Mouse (Mus musculus): ENCODE data around the gene Cenpv. TPM values are rescaled to one million over a fixed set of nuclear protein-coding genes. Genes with fewer than 3 reads are reported as not detected.

Cenpv gene
- polyA plus RNA-seq (2015; fragmentation: Nextera tagmentation; extraction: Ambion mirVana) = 14.2 and 15.9 TPM in 2 replicates

- Histone ChIP-seq H3K27me3 (peaks cover 10% of the 10 kb centered on the region; the same call in 1 of the 2 replicates), H3K36me3 (no peaks in the 10 kb centered on the region), H3K9ac (peak within 1 kb of the TSS; percentile 75), H3K9me3 (no peaks in the 10 kb centered on the region), H3K27ac (peak within 1 kb of the TSS; percentile 38; the same call in 1 of the 2 replicates), H3K4me2 (peak within 1 kb of the TSS; percentile 94), H3K4me3 (peak within 1 kb of the TSS; percentile 72), H3K4me1 (peaks cover 11% of the 10 kb centered on the region)
- 4% methylated on average over 57 of the region's 57 CpGs for WGBS
- ATAC-seq (ENCODE audit: insufficient number of reproducible peaks, low FRiP score, low TSS enrichment, low read depth) = peak; percentile 73; the same call in 1 of the 2 replicates
Observed at GRCm38 (mm10) chr11:62539089-62539890, at the start of gene Cenpv. TSS of gene Cenpv (minus strand) at chr11:62539261.

- Histone ChIP-seq H3K9me3 (no peaks in the 10 kb centered on the region), H3K4me2 (no peak overlapping the region), H3K27ac (no peak overlapping the region), H3K36me3 (no peaks in the 10 kb centered on the region), H3K4me1 (peaks cover 2% of the 10 kb centered on the region; the same call in 1 of the 2 replicates), H3K27me3 (no peaks in the 10 kb centered on the region), H3K9ac (no peak overlapping the region), H3K4me3 (no peak overlapping the region)
- ATAC-seq (ENCODE audit: insufficient number of reproducible peaks, low FRiP score, low TSS enrichment, low read depth) = no peak
- WGBS = 87% methylated on average over 5 of the region's 5 CpGs
Observed at GRCm38 (mm10) chr11:62587034-62587433, 48.0 kb upstream of the Cenpv start.

- Histone ChIP-seq H3K9me3 (no peaks in the 10 kb centered on the region), H3K4me1 (no peaks in the 10 kb centered on the region), H3K27me3 (no peaks in the 10 kb centered on the region), H3K27ac (no peak overlapping the region), H3K9ac (no peak overlapping the region), H3K36me3 (no peaks in the 10 kb centered on the region), H3K4me3 (no peak overlapping the region), H3K4me2 (no peak overlapping the region)
- no peak for ATAC-seq (ENCODE audit: insufficient number of reproducible peaks, low FRiP score, low TSS enrichment, low read depth)
- 79% methylated on average over 9 of the region's 9 CpGs for WGBS
Observed at GRCm38 (mm10) chr11:62584671-62585206, 45.7 kb upstream of the Cenpv start.

- 80% methylated on average over 6 of the region's 6 CpGs for WGBS
Observed at GRCm38 (mm10) chr11:62583031-62583430, 44.0 kb upstream of the Cenpv start.

GRCm38 (mm10) chr11:62576530-62577152, 37.6 kb upstream of the Cenpv start:
- H3K9me3 ChIP-seq = no peaks in the 10 kb centered on the region
- 0 out of 2 replicates have a peak, but pooled peaks cover 5% of the 10 kb centered on the region for H3K27me3 ChIP-seq
- 64% methylated on average over 16 of the region's 16 CpGs for WGBS
- peak overlapping the region; percentile 99 for H3K4me2 ChIP-seq
- no peak overlapping the region for H3K9ac ChIP-seq
- peaks cover 13% of the 10 kb centered on the region for H3K4me1 ChIP-seq
- no peak overlapping the region for H3K27ac ChIP-seq
- H3K4me3 ChIP-seq = peak overlapping the region; percentile 49; the same call in 1 of the 2 replicates
- no peak for ATAC-seq (ENCODE audit: insufficient number of reproducible peaks, low FRiP score, low TSS enrichment, low read depth)
- H3K36me3 ChIP-seq = no peaks in the 10 kb centered on the region

More at GRCm38 (mm10) chr11:62583031-62583430, 44.0 kb upstream of the Cenpv start:
- Histone ChIP-seq H3K4me2 (no peak overlapping the region), H3K36me3 (no peaks in the 10 kb centered on the region), H3K4me1 (no peaks in the 10 kb centered on the region), H3K4me3 (no peak overlapping the region), H3K9me3 (no peaks in the 10 kb centered on the region), H3K27ac (no peak overlapping the region), H3K27me3 (no peaks in the 10 kb centered on the region), H3K9ac (no peak overlapping the region)
- ATAC-seq (ENCODE audit: insufficient number of reproducible peaks, low FRiP score, low TSS enrichment, low read depth) = no peak

GRCm38 (mm10) chr11:62575659-62576438, 36.8 kb upstream of the Cenpv start:
- peak overlapping the region; percentile 49 for H3K4me3 ChIP-seq
- 9% methylated on average over 27 of the region's 27 CpGs for WGBS
- H3K9ac ChIP-seq = peak overlapping the region; percentile 23; the same call in 1 of the 2 replicates
- peak overlapping the region; percentile 99 for H3K4me2 ChIP-seq
- H3K4me1 ChIP-seq = peaks cover 13% of the 10 kb centered on the region
- no peak overlapping the region; the same call in 1 of the 2 replicates for H3K27ac ChIP-seq
- no peaks in the 10 kb centered on the region for H3K36me3 ChIP-seq
- ATAC-seq (ENCODE audit: insufficient number of reproducible peaks, low FRiP score, low TSS enrichment, low read depth) = no peak; the same call in 1 of the 2 replicates
- H3K27me3 ChIP-seq = 0 out of 2 replicates have a peak, but pooled peaks cover 5% of the 10 kb centered on the region
- H3K9me3 ChIP-seq = no peaks in the 10 kb centered on the region

- Histone ChIP-seq H3K4me3 (peak overlapping the region; percentile 49), H3K9me3 (no peaks in the 10 kb centered on the region), H3K4me2 (peak overlapping the region; percentile 99), H3K4me1 (peaks cover 13% of the 10 kb centered on the region), H3K27ac (no peak overlapping the region), H3K27me3 (0 out of 2 replicates have a peak, but pooled peaks cover 5% of the 10 kb centered on the region), H3K9ac (0 out of 2 replicates have a peak overlapping the region, but pooled peaks have one; percentile 23), H3K36me3 (no peaks in the 10 kb centered on the region)
- no peak for ATAC-seq (ENCODE audit: insufficient number of reproducible peaks, low FRiP score, low TSS enrichment, low read depth)
- WGBS = 4% methylated on average over 9 of the region's 9 CpGs
Observed at GRCm38 (mm10) chr11:62575297-62575658, 36.2 kb upstream of the Cenpv start.

GRCm38 (mm10) chr11:62574703-62575085, 35.6 kb upstream of the Cenpv start:
- Histone ChIP-seq H3K4me2 (no peak overlapping the region), H3K9ac (no peak overlapping the region), H3K36me3 (no peaks in the 10 kb centered on the region), H3K27me3 (0 out of 2 replicates have a peak, but pooled peaks cover 5% of the 10 kb centered on the region), H3K4me3 (no peak overlapping the region), H3K27ac (no peak overlapping the region), H3K4me1 (peaks cover 13% of the 10 kb centered on the region), H3K9me3 (no peaks in the 10 kb centered on the region)
- WGBS = 77% methylated on average over 4 of the region's 4 CpGs
- no peak for ATAC-seq (ENCODE audit: insufficient number of reproducible peaks, low FRiP score, low TSS enrichment, low read depth)

GRCm38 (mm10) chr11:62573959-62574702, 35.1 kb upstream of the Cenpv start, which contains the start of gene Trpv2:
TSS of gene Trpv2 (plus strand) at chr11:62574486.
- Histone ChIP-seq H3K4me3 (peak within 1 kb of the TSS; percentile 49), H3K36me3 (no peaks in the 10 kb centered on the region), H3K9me3 (no peaks in the 10 kb centered on the region), H3K27me3 (0 out of 2 replicates have a peak, but pooled peaks cover 5% of the 10 kb centered on the region), H3K4me2 (peak within 1 kb of the TSS; percentile 99), H3K27ac (no peak within 1 kb of the TSS), H3K9ac (no peak within 1 kb of the TSS), H3K4me1 (peaks cover 13% of the 10 kb centered on the region)
- 69% methylated on average over 6 of the region's 6 CpGs for WGBS
- no peak for ATAC-seq (ENCODE audit: insufficient number of reproducible peaks, low FRiP score, low TSS enrichment, low read depth)

- no peaks in the 10 kb centered on the region for H3K36me3 ChIP-seq
- H3K9me3 ChIP-seq = no peaks in the 10 kb centered on the region
- no peak overlapping the region for H3K27ac ChIP-seq
- H3K4me1 ChIP-seq = no peaks in the 10 kb centered on the region
- ATAC-seq (ENCODE audit: insufficient number of reproducible peaks, low FRiP score, low TSS enrichment, low read depth) = no peak
- WGBS = 64% methylated on average over 3 of the region's 3 CpGs
- H3K9ac ChIP-seq = no peak overlapping the region
- H3K4me3 ChIP-seq = no peak overlapping the region
- H3K4me2 ChIP-seq = no peak overlapping the region
- H3K27me3 ChIP-seq = no peaks in the 10 kb centered on the region
Observed at GRCm38 (mm10) chr11:62568300-62568699, 29.2 kb upstream of the Cenpv start.

GRCm38 (mm10) chr11:62566211-62566610, 27.1 kb upstream of the Cenpv start:
- no peak overlapping the region for H3K27ac ChIP-seq
- no peaks in the 10 kb centered on the region for H3K27me3 ChIP-seq
- H3K9me3 ChIP-seq = no peaks in the 10 kb centered on the region
- WGBS = 75% methylated on average over 1 of the region's 1 CpGs
- H3K4me3 ChIP-seq = no peak overlapping the region
- H3K9ac ChIP-seq = no peak overlapping the region
- H3K4me1 ChIP-seq = no peaks in the 10 kb centered on the region
- H3K4me2 ChIP-seq = no peak overlapping the region
- H3K36me3 ChIP-seq = no peaks in the 10 kb centered on the region
- no peak for ATAC-seq (ENCODE audit: insufficient number of reproducible peaks, low FRiP score, low TSS enrichment, low read depth)

All from limb, embryonic 15.5 days (tissue).